Mouse (Mus musculus) forebrain, embryonic 14.5 days (tissue): Measurements from ENCODE around the gene Camk1g. TPM values are rescaled to one million over a fixed set of nuclear protein-coding genes. Genes with fewer than 3 reads are reported as not detected.
A peak's percentile ranks its signal among the peaks of the same experiment; 100 is the strongest.

ENCODE experiments used
- ATAC-seq: fragments of 200-750 bp; cut with Nextera tagmentation; 2 replicates; pipeline ENCODE4 v1.8.0; 2017; ENCODE audit warnings: mild to moderate bottlenecking, moderate library complexity
- DNase-seq: peaks from one replicate; pipeline ENCODE4 v3.0.0-alpha.2; 2015; ENCODE audit warnings: low spot score
- H3K27ac ChIP-seq: fragments of 300-500 bp; sonication (generic); 2 replicates; pipeline ENCODE4 v1.5.1; 2014; ENCODE audit warnings: low read depth, mild to moderate bottlenecking, control low read depth, low read length, moderate library complexity
- H3K27me3 ChIP-seq: fragments of 300-500 bp; sonication (generic); replicated peaks from 2 replicates; pipeline ENCODE4 v1.6.1; 2014; ENCODE audit warnings: low read length, control low read depth, mixed read lengths; ENCODE audit not compliant: control insufficient read depth, insufficient read depth
- H3K36me3 ChIP-seq: fragments of 300-500 bp; sonication (generic); 2 replicates; pipeline ENCODE4 v1.6.1; 2014; ENCODE audit warnings: low read length, control low read depth; ENCODE audit not compliant: control insufficient read depth, insufficient read depth
- H3K4me1 ChIP-seq: fragments of 300-500 bp; sonication (generic); 2 replicates; pipeline ENCODE4 v1.6.1; 2014; ENCODE audit warnings: antibody characterized with exemption, low read length, control low read depth; ENCODE audit not compliant: control insufficient read depth, insufficient read depth
- H3K4me2 ChIP-seq: fragments of 300-500 bp; sonication (generic); 2 replicates; pipeline ENCODE4 v1.6.1; 2014; ENCODE audit warnings: mild to moderate bottlenecking, control low read depth, low read length
- H3K4me3 ChIP-seq: fragments of 300-500 bp; sonication (generic); 2 replicates; pipeline ENCODE4 v1.5.1; 2014; ENCODE audit warnings: low read depth, low read length, control low read depth
- H3K9ac ChIP-seq: fragments of 300-500 bp; sonication (generic); 2 replicates; pipeline ENCODE4 v1.6.1; 2014; ENCODE audit warnings: mild to moderate bottlenecking, low read length, control low read depth, moderate library complexity
- H3K9me3 ChIP-seq: fragments of 300-500 bp; sonication (generic); replicated peaks from 2 replicates; pipeline ENCODE4 v1.6.1; 2016; ENCODE audit warnings: low read length, control low read depth, mixed read lengths; ENCODE audit not compliant: control insufficient read depth
- WGBS: fragments of 180-500 bp; shearing (Covaris S2); extraction: QIAGEN DNeasy Blood & Tissue Kit; methylation state at CpG from one replicate; pipeline ENCODE4 v1.1.7; 2014; 5-methylcytosine and 5-hydroxymethylcytosine counted together
- polyA plus RNA-seq: library from polyadenylated mRNA; unstranded; fragments of >200 nt; fragmentation: Nextera tagmentation; extraction: Ambion mirVana; gene quantifications from 2 replicates; pipeline ENCODE4 v1.2.1, GENCODE M21; 2014

The Camk1g gene
- polyA plus RNA-seq, 1 experiment from 2014 or later = 36.1 TPM

- 69% methylated on average over 4 of the region's 4 CpGs for WGBS
Observed at GRCm38 (mm10) chr1:193343853-193344252, 26.2 kb downstream of the Camk1g start.

GRCm38 (mm10) chr1:193342198-193342946 lies 27.7 kb downstream of the Camk1g start:
- H3K4me1 ChIP-seq = peaks cover 6% of the 10 kb centered on the region; the same call in 1 of the 2 replicates
- H3K4me2 ChIP-seq = no peak overlapping the region
- WGBS = 91% methylated on average over 5 of the region's 5 CpGs
- no peak overlapping the region for H3K4me3 ChIP-seq
- H3K27ac ChIP-seq = no peak overlapping the region
- DNase-seq = no peak
- no peak overlapping the region for H3K9ac ChIP-seq
- H3K9me3 ChIP-seq = no peaks in the 10 kb centered on the region
- no peak for ATAC-seq
- peaks cover 3% of the 10 kb centered on the region; the same call in 1 of the 2 replicates for H3K36me3 ChIP-seq
- H3K27me3 ChIP-seq = no peaks in the 10 kb centered on the region

More at GRCm38 (mm10) chr1:193343853-193344252, 26.2 kb downstream of the Camk1g start:
- Histone ChIP-seq H3K36me3 (peaks cover 11% of the 10 kb centered on the region), H3K27ac (peak overlapping the region; percentile 23; the same call in 1 of the 2 replicates), H3K9ac (no peak overlapping the region), H3K4me1 (0 out of 2 replicates have a peak, but pooled peaks cover under 1% of the 10 kb centered on the region), H3K27me3 (no peaks in the 10 kb centered on the region), H3K9me3 (no peaks in the 10 kb centered on the region), H3K4me3 (no peak overlapping the region), H3K4me2 (no peak overlapping the region)
- ATAC-seq (no peak), DNase-seq (no peak)

- H3K27ac ChIP-seq = peak overlapping the region; percentile 65
Observed at GRCm38 (mm10) chr1:193338363-193338995, 31.6 kb downstream of the Camk1g start.

GRCm38 (mm10) chr1:193337787-193338310 lies 32.2 kb downstream of the Camk1g start:
- no peak overlapping the region for H3K4me2 ChIP-seq
- 64% methylated on average over 4 of the region's 4 CpGs for WGBS
- ATAC-seq (no peak; the same call in 1 of the 2 replicates), DNase-seq (no peak)
- H3K4me3 ChIP-seq = no peak overlapping the region
- H3K27ac ChIP-seq = peak overlapping the region; percentile 22
- no peak overlapping the region for H3K9ac ChIP-seq
- peaks cover 12% of the 10 kb centered on the region; the same call in 1 of the 2 replicates for H3K4me1 ChIP-seq
- H3K36me3 ChIP-seq = no peaks in the 10 kb centered on the region
- no peaks in the 10 kb centered on the region for H3K9me3 ChIP-seq
- no peaks in the 10 kb centered on the region for H3K27me3 ChIP-seq

More at GRCm38 (mm10) chr1:193338363-193338995, 31.6 kb downstream of the Camk1g start:
- Histone ChIP-seq H3K4me2 (no peak overlapping the region), H3K9me3 (no peaks in the 10 kb centered on the region), H3K4me3 (no peak overlapping the region), H3K36me3 (no peaks in the 10 kb centered on the region), H3K4me1 (peaks cover 12% of the 10 kb centered on the region; the same call in 1 of the 2 replicates), H3K9ac (no peak overlapping the region), H3K27me3 (no peaks in the 10 kb centered on the region)
- 76% methylated on average over 9 of the region's 9 CpGs for WGBS
- peak; percentile 87 for ATAC-seq
- peak; percentile 76 for DNase-seq

- Histone ChIP-seq H3K4me3 (no peak overlapping the region), H3K27me3 (no peaks in the 10 kb centered on the region), H3K9me3 (no peaks in the 10 kb centered on the region), H3K4me1 (peaks cover 12% of the 10 kb centered on the region; the same call in 1 of the 2 replicates), H3K4me2 (no peak overlapping the region), H3K36me3 (no peaks in the 10 kb centered on the region), H3K9ac (no peak overlapping the region), H3K27ac (no peak overlapping the region)
- DNase-seq = no peak
- ATAC-seq = no peak
- 75% methylated on average over 9 of the region's 9 CpGs for WGBS
Observed at GRCm38 (mm10) chr1:193337018-193337321, 33.1 kb downstream of the Camk1g start.

GRCm38 (mm10) chr1:193336122-193337017 lies 33.7 kb downstream of the Camk1g start:
- Histone ChIP-seq H3K4me2 (no peak overlapping the region), H3K27me3 (no peaks in the 10 kb centered on the region), H3K4me1 (peaks cover 12% of the 10 kb centered on the region; the same call in 1 of the 2 replicates), H3K36me3 (no peaks in the 10 kb centered on the region), H3K9ac (no peak overlapping the region), H3K27ac (no peak overlapping the region), H3K4me3 (no peak overlapping the region), H3K9me3 (no peaks in the 10 kb centered on the region)
- no peak for ATAC-seq
- DNase-seq = no peak
- 79% methylated on average over 7 of the region's 7 CpGs for WGBS

- no peak overlapping the region for H3K4me2 ChIP-seq
- no peaks in the 10 kb centered on the region for H3K27me3 ChIP-seq
- H3K9me3 ChIP-seq = no peaks in the 10 kb centered on the region
- H3K36me3 ChIP-seq = no peaks in the 10 kb centered on the region
- DNase-seq (peak; percentile 40), ATAC-seq (no peak)
- H3K4me3 ChIP-seq = no peak overlapping the region
- 0 out of 2 replicates have a peak overlapping the region, but pooled peaks have one; percentile 27 for H3K27ac ChIP-seq
- no peak overlapping the region for H3K9ac ChIP-seq
- 80% methylated on average over 6 of the region's 6 CpGs for WGBS
- H3K4me1 ChIP-seq = peaks cover 16% of the 10 kb centered on the region; the same call in 1 of the 2 replicates
Observed at GRCm38 (mm10) chr1:193334546-193334945, 35.6 kb downstream of the Camk1g start.

GRCm38 (mm10) chr1:193333776-193334175 lies 36.3 kb downstream of the Camk1g start:
- Histone ChIP-seq H3K27me3 (no peaks in the 10 kb centered on the region), H3K9ac (no peak overlapping the region), H3K4me2 (no peak overlapping the region), H3K27ac (no peak overlapping the region), H3K9me3 (no peaks in the 10 kb centered on the region), H3K36me3 (no peaks in the 10 kb centered on the region), H3K4me3 (no peak overlapping the region), H3K4me1 (peaks cover 15% of the 10 kb centered on the region; the same call in 1 of the 2 replicates)
- ATAC-seq = no peak
- WGBS = 78% methylated on average over 3 of the region's 3 CpGs
- no peak for DNase-seq
